Mouse (Mus musculus) C2C12 (cell line): ENCODE results near the gene Pitpnm3.

Experiments used
- CEBPB ChIP-seq: IDR thresholded peaks from one replicate; pipeline ENCODE4 v1.6.1; 2011; ENCODE audit warnings: low read depth, mild to moderate bottlenecking, control low read depth, moderate library complexity
- CTCF ChIP-seq: IDR thresholded peaks from one replicate; pipeline ENCODE4 v1.5.1; 2011; ENCODE audit not compliant: control insufficient read depth, insufficient read depth, insufficient read length
- MAX ChIP-seq: IDR thresholded peaks from one replicate; pipeline ENCODE4 v1.6.1; 2011; ENCODE audit warnings: mild to moderate bottlenecking, control low read depth
- MYOD1 ChIP-seq: IDR thresholded peaks from one replicate; pipeline ENCODE4 v1.6.1; 2011; ENCODE audit warnings: low read depth; ENCODE audit not compliant: control insufficient read depth, insufficient read length

DNA sequence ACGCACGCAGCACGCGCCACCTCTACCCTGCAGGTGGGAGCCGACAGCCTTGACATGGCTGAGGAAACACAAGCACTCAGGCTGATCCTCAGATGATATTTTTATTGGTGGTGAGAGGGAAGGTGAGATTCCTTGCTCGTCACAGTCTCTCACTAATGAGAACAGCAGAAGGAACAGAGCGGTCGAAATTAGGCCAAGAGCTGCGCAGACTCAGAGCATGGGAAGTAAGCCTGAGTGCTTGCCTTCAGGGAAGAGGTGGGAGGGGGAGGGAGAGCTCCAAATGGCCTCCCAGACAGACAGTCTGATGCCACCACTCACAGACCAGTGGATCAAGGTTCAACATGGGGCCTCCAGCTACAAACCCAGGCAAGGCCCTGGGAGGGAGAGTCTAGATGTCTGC is 109.1 kb downstream of the Pitpnm3 start:
- TF ChIP-seq CTCF: no peak
- no peak for TF ChIP-seq MAX
- no peak for TF ChIP-seq MYOD1
- TF ChIP-seq CEBPB: no peak
